Mouse (Mus musculus) kidney, postnatal 0 days (tissue): Measurements from ENCODE around the gene Wsb2. TPM values are rescaled to one million over a fixed set of nuclear protein-coding genes. Genes with fewer than 3 reads are reported as not detected.
"Not testable (repeated sequence)": the region's sequence is repeated elsewhere in the genome, so short reads cannot be mapped to it uniquely, and the experiment has no call there.

Experiments
- ATAC-seq: fragments of 200-750 bp; cut with Nextera tagmentation; replicated peaks from 2 replicates; pipeline ENCODE4 v1.8.0; 2017; ENCODE audit warnings: low read depth, moderate number of reproducible peaks, moderate TSS enrichment, moderate library complexity; ENCODE audit not compliant: low FRiP score
- DNase-seq: peaks from one replicate; pipeline ENCODE4 v3.0.0-alpha.2; 2016; ENCODE audit warnings: low spot score
- H3K27ac ChIP-seq: fragments of 300-500 bp; sonication (generic); 2 replicates; pipeline ENCODE4 v1.5.1; 2014; ENCODE audit warnings: mild to moderate bottlenecking
- H3K27me3 ChIP-seq: fragments of 300-500 bp; sonication (generic); 2 replicates; pipeline ENCODE4 v1.6.1; 2014; ENCODE audit warnings: low read length, mixed read lengths; ENCODE audit not compliant: insufficient read depth
- H3K36me3 ChIP-seq: fragments of 300-500 bp; sonication (generic); 2 replicates; pipeline ENCODE4 v1.6.1; 2014; ENCODE audit warnings: low read length, mixed read lengths; ENCODE audit not compliant: insufficient read depth
- H3K4me1 ChIP-seq: fragments of 300-500 bp; sonication (generic); replicated peaks from 2 replicates; pipeline ENCODE4 v1.6.1; 2014; ENCODE audit warnings: antibody characterized with exemption, low read length, mixed read lengths; ENCODE audit not compliant: insufficient read depth
- H3K4me2 ChIP-seq: fragments of 300-500 bp; sonication (generic); 2 replicates; pipeline ENCODE4 v1.6.1; 2014; ENCODE audit warnings: mild to moderate bottlenecking, low read length, moderate library complexity, mixed read lengths
- H3K4me3 ChIP-seq: fragments of 300-500 bp; sonication (generic); replicated peaks from 2 replicates; pipeline ENCODE4 v1.5.1; 2014; ENCODE audit warnings: low read depth, low read length
- H3K9ac ChIP-seq: fragments of 300-500 bp; sonication (generic); 2 replicates; pipeline ENCODE4 v1.6.1; 2014; ENCODE audit warnings: low read depth, low read length
- H3K9me3 ChIP-seq: fragments of 300-500 bp; sonication (generic); replicated peaks from 2 replicates; pipeline ENCODE4 v1.6.1; 2016; ENCODE audit warnings: low read length, inconsistent platforms, mixed read lengths
- CTCF ChIP-seq: IDR thresholded peaks from 2 replicates; pipeline ENCODE4 v1.5.1; 2016; ENCODE audit warnings: antibody characterized with exemption, low read depth, mild to moderate bottlenecking, moderate library complexity
- WGBS: fragments of 180-500 bp; shearing (Covaris S2); extraction: QIAGEN DNeasy Blood & Tissue Kit; methylation state at CpG from one replicate; pipeline ENCODE4 v1.1.7; 2014; 5-methylcytosine and 5-hydroxymethylcytosine counted together
- polyA plus RNA-seq: library from polyadenylated mRNA; unstranded; fragments of >200 nt; fragmentation: Nextera tagmentation; extraction: Ambion mirVana; gene quantifications from 2 replicates; pipeline ENCODE4 v1.2.1, GENCODE M21; 2015

Wsb2 gene
- polyA plus RNA-seq, 1 experiment from 2014 or later: 89.3 TPM

GRCm38 (mm10) chr5:117396596-117397014, 39.5 kb downstream of the Wsb2 start:
- no peak overlapping the region for H3K27ac ChIP-seq
- no peaks in the 10 kb centered on the region for H3K36me3 ChIP-seq
- TF ChIP-seq CTCF: no peak
- DNase-seq (no peak), ATAC-seq (no peak)
- 79% methylated on average over 6 of the region's 6 CpGs for WGBS
- no peak overlapping the region for H3K9ac ChIP-seq
- no peak overlapping the region for H3K4me3 ChIP-seq
- no peak overlapping the region for H3K4me2 ChIP-seq
- H3K4me1 ChIP-seq: no peaks in the 10 kb centered on the region
- 0 out of 2 replicates have a peak, but pooled peaks cover 3% of the 10 kb centered on the region for H3K9me3 ChIP-seq
- H3K27me3 ChIP-seq: no peaks in the 10 kb centered on the region

DNA sequence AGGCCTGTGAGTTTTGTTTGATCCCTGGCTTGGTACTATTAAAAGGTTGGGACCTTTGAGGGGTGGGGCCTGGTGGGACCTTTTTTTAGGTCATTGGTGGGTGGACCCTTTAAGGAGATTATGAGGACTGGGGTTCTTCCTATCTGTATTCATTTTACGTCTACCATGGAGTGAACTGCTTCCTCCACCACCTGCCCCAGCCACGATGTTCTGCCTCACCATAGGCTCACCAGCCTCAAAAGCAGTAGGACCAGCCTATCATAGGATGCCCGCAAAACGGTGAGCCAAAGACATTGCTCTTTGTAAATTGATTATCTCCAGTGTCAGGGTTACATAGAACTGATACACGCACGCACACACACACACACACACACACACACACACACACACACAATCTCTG, 40.3 kb downstream of the Wsb2 start:
- no peaks in the 10 kb centered on the region for H3K4me1 ChIP-seq
- 68% methylated on average over 6 of the region's 6 CpGs for WGBS
- DNase-seq (no peak), ATAC-seq (no peak)
- H3K36me3 ChIP-seq: no peaks in the 10 kb centered on the region
- H3K27ac ChIP-seq: no peak overlapping the region
- no peak overlapping the region for H3K4me2 ChIP-seq
- TF ChIP-seq CTCF: no peak
- no peaks in the 10 kb centered on the region for H3K27me3 ChIP-seq
- H3K9ac ChIP-seq: no peak overlapping the region
- no peak overlapping the region for H3K4me3 ChIP-seq
- 0 out of 2 replicates have a peak, but pooled peaks cover 3% of the 10 kb centered on the region for H3K9me3 ChIP-seq

DNA sequence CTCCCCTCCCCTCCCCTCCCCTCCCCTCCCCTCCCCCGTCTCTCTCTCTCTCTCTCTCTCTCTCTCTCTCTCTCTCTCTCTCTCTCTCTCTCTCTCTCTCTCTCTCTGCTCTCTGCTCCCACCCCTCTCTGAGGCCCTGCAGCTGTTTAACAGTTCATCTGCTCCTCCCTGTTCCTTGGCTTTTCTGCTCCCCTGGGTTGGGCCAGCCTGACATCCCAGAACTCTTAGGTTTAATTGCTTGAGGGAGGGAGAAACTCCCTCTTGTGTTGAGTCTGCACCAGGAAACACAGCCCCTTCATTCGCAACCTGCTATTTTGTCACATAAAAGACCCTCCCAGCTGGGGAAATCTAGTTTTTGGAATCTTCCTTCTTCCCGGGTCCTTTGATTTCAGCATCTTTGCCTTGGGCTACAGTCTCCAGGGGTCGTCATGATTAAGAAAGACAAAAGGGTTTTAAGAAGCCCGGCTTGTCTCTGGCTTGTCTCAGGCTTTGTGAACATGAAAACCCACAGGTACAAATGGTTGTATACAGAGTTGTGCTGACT, 41.0 kb downstream of the Wsb2 start:
- ATAC-seq (no peak), DNase-seq (peak; percentile 86)
- Histone ChIP-seq H3K9ac (no peak overlapping the region), H3K27ac (0 out of 2 replicates have a peak overlapping the region, but pooled peaks have one; percentile 10), H3K36me3 (no peaks in the 10 kb centered on the region), H3K27me3 (no peaks in the 10 kb centered on the region), H3K4me1 (no peaks in the 10 kb centered on the region), H3K4me2 (no peak overlapping the region), H3K4me3 (no peak overlapping the region), H3K9me3 (no peaks in the 10 kb centered on the region)
- 36% methylated on average over 4 of the region's 5 CpGs for WGBS
- peak; percentile 43; the same call in 1 of the 2 replicates for TF ChIP-seq CTCF

GRCm38 (mm10) chr5:117399281-117399680, 42.2 kb downstream of the Wsb2 start:
- no peaks in the 10 kb centered on the region for H3K9me3 ChIP-seq
- ATAC-seq: no peak
- no peak for DNase-seq
- TF ChIP-seq CTCF: no peak
- no peak overlapping the region for H3K27ac ChIP-seq
- no peak overlapping the region for H3K4me3 ChIP-seq
- no peaks in the 10 kb centered on the region for H3K27me3 ChIP-seq
- no peaks in the 10 kb centered on the region for H3K4me1 ChIP-seq
- no peak overlapping the region for H3K4me2 ChIP-seq
- WGBS: 78% methylated on average over 9 of the region's 9 CpGs
- no peaks in the 10 kb centered on the region for H3K36me3 ChIP-seq
- H3K9ac ChIP-seq: no peak overlapping the region

DNA sequence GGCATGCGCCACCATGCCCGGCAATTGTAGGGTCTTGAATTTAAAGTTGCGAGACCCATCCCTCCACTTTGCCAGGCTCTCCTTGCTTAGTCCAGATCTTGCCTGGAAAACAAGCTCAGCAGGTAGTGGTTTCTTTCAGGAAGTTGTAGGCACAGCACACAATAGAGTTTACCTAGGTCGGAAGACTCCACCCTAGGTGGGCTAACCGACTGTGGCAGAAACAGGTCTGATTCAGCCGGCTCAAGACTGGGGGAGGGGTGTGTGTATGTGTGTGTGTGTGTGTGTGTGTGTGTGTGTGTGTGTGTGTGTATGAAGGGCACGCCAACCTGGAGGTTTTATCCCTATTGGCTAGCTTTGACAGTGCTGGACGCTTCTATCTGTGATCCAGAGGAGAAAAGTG, 46.5 kb downstream of the Wsb2 start:
- WGBS: 84% methylated on average over 8 of the region's 8 CpGs
- no peaks in the 10 kb centered on the region for H3K36me3 ChIP-seq
- H3K9ac ChIP-seq: no peak overlapping the region
- H3K4me1 ChIP-seq: no peaks in the 10 kb centered on the region
- DNase-seq: no peak
- H3K4me3 ChIP-seq: no peak overlapping the region
- H3K4me2 ChIP-seq: no peak overlapping the region
- no peaks in the 10 kb centered on the region for H3K9me3 ChIP-seq
- TF ChIP-seq CTCF: no peak
- no peak overlapping the region for H3K27ac ChIP-seq
- H3K27me3 ChIP-seq: no peaks in the 10 kb centered on the region
- ATAC-seq: no peak

GRCm38 (mm10) chr5:117404671-117405070, 47.6 kb downstream of the Wsb2 start:
- not testable (repeated sequence) for H3K27ac ChIP-seq, H3K4me2 ChIP-seq, H3K9me3 ChIP-seq, H3K4me3 ChIP-seq, H3K4me1 ChIP-seq, H3K36me3 ChIP-seq, DNase-seq, H3K9ac ChIP-seq, H3K27me3 ChIP-seq, ATAC-seq
- 70% methylated on average over 2 of the region's 2 CpGs for WGBS

GRCm38 (mm10) chr5:117408216-117408615, 51.1 kb downstream of the Wsb2 start:
- no peaks in the 10 kb centered on the region; the same call in 1 of the 2 replicates for H3K4me1 ChIP-seq
- no peak overlapping the region for H3K4me2 ChIP-seq
- H3K9me3 ChIP-seq: no peaks in the 10 kb centered on the region
- H3K4me3 ChIP-seq: no peak overlapping the region
- DNase-seq (peak; percentile 25), ATAC-seq (no peak)
- peak; percentile 68 for TF ChIP-seq CTCF
- no peaks in the 10 kb centered on the region; the same call in 1 of the 2 replicates for H3K27me3 ChIP-seq
- no peaks in the 10 kb centered on the region for H3K36me3 ChIP-seq
- WGBS: 42% methylated on average over 4 of the region's 4 CpGs
- no peak overlapping the region for H3K27ac ChIP-seq
- no peak overlapping the region for H3K9ac ChIP-seq
